Mouse (Mus musculus) lung, adult 2 months (tissue): ENCODE results near the gene Wnt2. TPM values are rescaled to one million over a fixed set of nuclear protein-coding genes. Genes with fewer than 3 reads are reported as not detected.

Source experiments
- DNase-seq: peaks from one replicate; pipeline ENCODE4 v3.0.0; 2022
- H3K4me1 ChIP-seq: fragments of 200-500 bp; 2 replicates; pipeline ENCODE4 v1.6.1; 2011; ENCODE audit warnings: low read length; ENCODE audit not compliant: control insufficient read depth, insufficient read depth
- H3K4me3 ChIP-seq: fragments of 200-500 bp; replicated peaks from 2 replicates; pipeline ENCODE3; 2011; ENCODE audit warnings: low read depth, mild to moderate bottlenecking, control low read depth, low read length; ENCODE audit errors: extremely low read depth
- CTCF ChIP-seq: fragments of 200-500 bp; IDR thresholded peaks from 2 replicates; pipeline ENCODE4 v1.5.1; 2011; ENCODE audit warnings: mild to moderate bottlenecking, low read length, control low read depth; ENCODE audit not compliant: insufficient read depth
- POLR2A ChIP-seq: fragments of 200-500 bp; IDR thresholded peaks from 2 replicates; pipeline ENCODE4 v1.6.1; 2011; ENCODE audit warnings: low read depth, mild to moderate bottlenecking, control low read depth, low read length, borderline replicate concordance; ENCODE audit errors: extremely low read depth
- WGBS: fragments of 180-500 bp; shearing (Covaris S2); methylation state at CpG from one replicate; pipeline ENCODE4 v1.1.7; 2018; 5-methylcytosine and 5-hydroxymethylcytosine counted together
- polyA plus RNA-seq: library from polyadenylated mRNA; depleted of rRNA; stranded (reverse); fragments of >200 nt; gene quantifications from 2 replicates; pipeline ENCODE4 v1.2.3, GENCODE M21; 2012

Wnt2 gene
- polyA plus RNA-seq, 1 experiment, result 14.8 TPM

DNA sequence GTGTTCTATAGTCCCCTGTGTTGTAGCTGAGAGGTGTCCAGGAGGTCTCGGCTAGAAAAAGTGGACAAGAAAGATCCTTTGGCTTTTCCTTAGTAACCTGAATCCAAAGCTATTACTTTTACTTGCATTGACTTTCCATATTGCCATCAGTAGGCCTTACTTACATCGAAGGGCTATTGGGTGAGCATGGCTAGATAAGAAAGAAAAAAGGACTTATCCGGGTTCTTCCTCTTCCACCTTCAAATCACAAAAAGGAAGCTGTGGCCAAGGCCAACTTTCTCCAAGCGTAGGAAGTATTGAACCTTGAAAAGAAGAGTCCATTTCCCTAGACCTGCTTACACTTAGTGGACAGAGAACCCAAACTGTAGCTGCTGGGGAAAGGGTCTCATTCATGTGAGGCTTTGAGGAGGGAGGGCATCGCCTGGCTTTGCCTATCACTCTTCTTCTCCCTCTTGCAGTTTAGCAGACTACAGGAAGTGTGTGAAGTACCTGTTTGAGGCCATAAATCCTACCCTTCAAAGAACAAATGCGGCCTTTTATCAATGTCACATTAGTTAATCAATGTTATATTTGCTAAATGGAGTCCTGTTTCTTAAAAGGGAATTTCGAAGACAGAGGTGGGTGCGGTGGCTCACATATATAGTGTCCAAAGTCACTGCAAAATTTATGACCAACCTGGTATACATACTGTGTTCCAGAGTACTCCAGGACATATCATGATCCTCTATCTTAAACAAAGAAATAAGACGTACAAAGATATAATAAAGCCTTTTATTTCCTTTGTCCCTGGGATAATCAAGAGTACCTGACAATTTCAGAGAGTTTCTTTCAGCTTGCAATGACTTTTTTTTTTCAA lies 40.0 kb downstream of the Wnt2 start:
- H3K4me1 ChIP-seq, result no peaks in the 10 kb centered on the region
- no peak overlapping the region for H3K4me3 ChIP-seq
- no peak for DNase-seq
- WGBS, result 85% methylated on average over 9 of the region's 9 CpGs
- TF ChIP-seq CTCF (no peak), POLR2A (no peak)

DNA sequence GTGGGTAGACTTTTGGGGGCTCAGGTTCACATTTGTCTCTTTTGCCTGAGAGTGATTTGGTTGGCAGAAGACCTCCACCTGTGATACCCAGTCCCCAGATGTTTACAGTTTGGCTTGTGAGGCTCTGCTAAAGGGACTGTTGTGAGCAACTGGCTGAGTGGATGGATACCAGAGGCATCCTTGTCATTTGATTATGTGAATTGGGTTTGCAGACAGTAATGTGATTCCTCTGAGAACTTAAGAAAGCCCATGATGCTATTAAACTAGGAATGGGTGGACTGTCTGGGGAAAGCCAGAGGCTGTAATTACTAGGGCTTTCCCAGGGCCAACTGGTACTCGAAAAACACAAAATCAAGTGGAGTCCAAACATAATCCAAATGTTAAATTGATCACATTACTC lies 51.0 kb downstream of the Wnt2 start:
- no peak overlapping the region for H3K4me3 ChIP-seq

DNA sequence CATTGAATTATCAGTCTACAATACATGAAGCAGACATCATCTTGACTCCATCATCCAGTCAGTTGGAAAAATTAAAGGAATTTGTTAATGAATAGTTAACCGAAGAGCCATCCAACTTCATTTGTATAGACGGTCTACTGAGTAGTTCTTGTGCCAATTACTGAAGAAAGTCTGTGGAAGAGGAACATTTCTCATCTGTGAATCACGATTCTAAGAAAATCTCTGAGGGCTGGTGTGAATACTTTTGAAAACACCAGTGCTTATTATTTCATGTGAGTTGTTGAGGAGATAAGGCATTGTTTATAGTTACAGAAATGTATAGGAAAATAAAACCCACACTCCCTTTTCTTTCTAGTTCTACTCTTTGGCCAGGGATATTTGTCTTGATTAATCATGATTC lies 51.5 kb downstream of the Wnt2 start:
- WGBS, result 74% methylated on average over 3 of the region's 3 CpGs
- DNase-seq, result no peak
- TF ChIP-seq POLR2A (no peak), CTCF (no peak)
- Histone ChIP-seq H3K4me1 (no peaks in the 10 kb centered on the region), H3K4me3 (no peak overlapping the region)

More for the DNA sequence above, 51.0 kb downstream of the Wnt2 start:
- no peak for TF ChIP-seq POLR2A
- H3K4me1 ChIP-seq, result no peaks in the 10 kb centered on the region
- no peak for DNase-seq
- WGBS, result 57% methylated on average over 1 of the region's 1 CpGs

DNA sequence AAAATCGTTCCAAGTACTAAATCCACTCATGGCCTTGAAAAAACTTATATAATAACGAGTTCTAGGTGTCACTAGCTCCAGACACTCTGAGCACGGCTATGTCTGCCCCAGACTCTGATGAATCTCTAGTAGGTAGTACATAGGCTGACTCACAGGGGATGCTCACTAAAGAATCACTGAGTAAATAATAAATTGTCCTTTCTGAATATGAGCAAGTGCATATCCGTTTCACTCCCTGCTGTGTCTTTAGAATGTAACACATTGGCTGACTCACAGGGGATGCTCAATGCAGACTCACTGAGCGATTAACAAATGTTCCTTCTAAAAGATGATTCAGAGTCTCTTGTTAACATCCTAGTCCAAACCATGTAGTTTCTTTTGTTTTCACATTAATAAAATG lies 52.1 kb downstream of the Wnt2 start:
- TF ChIP-seq POLR2A, result no peak
- TF ChIP-seq CTCF, result no peak
- no peaks in the 10 kb centered on the region for H3K4me1 ChIP-seq
- no peak overlapping the region for H3K4me3 ChIP-seq
- WGBS, result 78% methylated on average over 5 of the region's 5 CpGs
- DNase-seq, result no peak

DNA sequence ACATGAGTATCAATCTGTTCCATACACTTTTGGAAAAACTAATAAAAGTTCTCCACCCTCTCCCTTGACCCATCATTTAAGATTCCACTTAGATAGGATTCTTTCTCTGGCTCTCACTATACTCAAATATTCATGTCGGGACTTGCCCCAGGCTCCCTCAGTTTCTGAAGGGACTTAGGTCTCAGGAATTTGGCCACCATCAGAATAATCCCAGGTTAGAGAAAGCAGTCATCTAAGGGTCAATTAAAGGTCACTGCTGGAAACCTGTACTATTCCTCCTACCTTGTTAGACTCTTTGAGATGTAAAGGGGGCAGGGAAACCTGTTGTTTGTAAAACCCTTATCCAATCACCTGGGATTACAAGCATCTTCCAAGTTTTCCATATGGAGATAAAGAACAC lies 53.2 kb downstream of the Wnt2 start:
- Histone ChIP-seq H3K4me1 (no peaks in the 10 kb centered on the region), H3K4me3 (no peak overlapping the region)
- TF ChIP-seq CTCF (no peak), POLR2A (no peak)
- 71% methylated on average over 1 of the region's 1 CpGs for WGBS
- DNase-seq, result no peak

DNA sequence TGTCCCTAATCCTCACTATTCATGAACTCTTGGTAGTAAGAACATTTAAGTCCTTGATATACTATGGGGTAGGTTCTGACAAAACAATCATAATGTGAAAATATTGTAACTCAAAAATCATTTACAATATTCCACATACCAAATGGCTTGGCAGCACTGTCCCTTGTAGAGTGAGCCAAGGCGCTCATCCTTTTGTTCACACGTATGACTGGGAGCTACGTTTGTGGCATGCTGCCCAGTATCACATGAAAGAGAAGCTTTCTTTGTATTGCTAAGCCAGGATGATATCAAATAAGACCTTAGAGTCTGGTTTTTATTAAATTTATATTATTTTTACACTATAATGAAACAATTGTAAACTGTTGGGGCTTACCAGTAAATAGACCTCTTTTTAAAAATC lies 56.0 kb downstream of the Wnt2 start:
- TF ChIP-seq POLR2A, result no peak
- TF ChIP-seq CTCF, result no peak

DNA sequence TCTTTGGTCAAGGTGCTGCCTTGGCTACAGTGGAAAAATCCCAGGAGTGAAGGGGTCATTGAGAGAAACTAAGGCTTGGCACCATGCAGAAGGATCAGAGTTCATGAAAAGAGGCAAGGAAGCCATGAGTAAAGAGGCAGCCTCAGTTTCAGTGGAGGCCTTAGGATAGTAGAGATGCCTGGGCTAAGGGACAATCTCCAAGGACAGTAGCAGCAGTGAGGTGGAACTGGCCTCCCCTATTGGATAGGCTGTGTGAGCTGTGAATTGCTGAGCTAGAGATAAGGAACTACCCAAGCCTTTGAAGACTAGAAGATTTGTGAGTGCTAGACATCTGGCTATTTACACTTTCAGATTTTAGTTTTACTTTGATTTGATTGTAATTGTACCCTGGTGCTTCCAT lies 59.0 kb downstream of the Wnt2 start:
- H3K4me3 ChIP-seq, result no peak overlapping the region
- DNase-seq, result no peak
- TF ChIP-seq CTCF, result no peak
- no peak for TF ChIP-seq POLR2A
- H3K4me1 ChIP-seq, result no peaks in the 10 kb centered on the region

More for the DNA sequence above, 56.0 kb downstream of the Wnt2 start:
- Histone ChIP-seq H3K4me1 (no peaks in the 10 kb centered on the region), H3K4me3 (no peak overlapping the region)
- 65% methylated on average over 3 of the region's 3 CpGs for WGBS
- no peak for DNase-seq

DNA sequence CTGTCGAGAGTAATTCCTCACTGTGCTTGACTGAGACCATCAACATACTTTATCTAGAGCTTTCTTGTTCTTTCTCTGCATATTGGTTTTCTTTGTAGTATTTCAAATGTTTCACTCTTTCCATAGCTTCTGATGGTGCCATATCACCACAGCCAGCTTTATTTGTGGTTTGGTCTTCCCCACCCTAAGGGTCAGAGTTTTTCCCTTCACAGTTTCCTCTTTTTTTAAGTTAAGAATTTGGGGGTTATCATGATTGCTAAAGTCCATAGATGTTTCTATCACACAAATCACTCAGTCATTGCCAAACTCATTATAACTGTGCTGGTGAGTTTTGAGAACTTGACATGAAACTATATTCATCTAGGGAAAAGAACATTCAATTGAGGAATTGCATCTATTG lies 60.6 kb downstream of the Wnt2 start:
- no peaks in the 10 kb centered on the region for H3K4me1 ChIP-seq
- no peak overlapping the region for H3K4me3 ChIP-seq
- DNase-seq, result no peak
- TF ChIP-seq CTCF, result no peak
- no peak for TF ChIP-seq POLR2A
- WGBS, result 76% methylated on average over 1 of the region's 1 CpGs

DNA sequence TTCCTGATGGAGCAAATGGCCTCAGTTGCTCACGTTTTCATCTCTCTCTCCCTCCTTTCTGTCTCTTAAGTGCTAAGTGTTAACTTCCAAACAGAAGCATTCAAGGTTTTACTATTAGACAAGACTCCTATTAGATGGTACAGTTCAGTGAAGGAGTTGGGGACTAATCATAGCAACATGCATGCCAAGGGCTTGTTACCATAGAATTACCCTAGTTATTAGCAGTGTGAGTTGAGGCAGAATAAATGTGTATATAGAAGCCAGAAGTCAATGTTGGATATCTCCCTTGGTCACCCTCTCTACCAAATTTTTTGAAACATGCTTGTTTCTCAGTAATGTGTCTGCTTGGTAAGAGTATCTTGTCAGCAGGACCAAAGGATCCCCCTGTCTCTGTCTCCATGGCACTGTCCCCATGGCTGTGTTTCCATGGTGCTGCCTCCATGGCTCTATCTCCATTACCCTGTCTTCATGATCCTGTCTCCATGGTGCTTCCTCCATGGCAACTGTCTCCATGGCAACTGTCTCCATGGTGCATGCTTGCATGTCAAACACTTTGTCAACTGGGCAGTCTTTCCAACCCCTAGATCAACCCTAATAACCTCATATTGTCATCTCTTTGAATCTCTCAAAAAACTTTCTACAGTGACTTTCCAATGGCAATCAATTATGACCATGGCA lies 61.8 kb downstream of the Wnt2 start:
- Histone ChIP-seq H3K4me1 (no peaks in the 10 kb centered on the region), H3K4me3 (no peak overlapping the region)
- WGBS, result 78% methylated on average over 1 of the region's 1 CpGs
- TF ChIP-seq POLR2A, result no peak
- no peak for DNase-seq

DNA sequence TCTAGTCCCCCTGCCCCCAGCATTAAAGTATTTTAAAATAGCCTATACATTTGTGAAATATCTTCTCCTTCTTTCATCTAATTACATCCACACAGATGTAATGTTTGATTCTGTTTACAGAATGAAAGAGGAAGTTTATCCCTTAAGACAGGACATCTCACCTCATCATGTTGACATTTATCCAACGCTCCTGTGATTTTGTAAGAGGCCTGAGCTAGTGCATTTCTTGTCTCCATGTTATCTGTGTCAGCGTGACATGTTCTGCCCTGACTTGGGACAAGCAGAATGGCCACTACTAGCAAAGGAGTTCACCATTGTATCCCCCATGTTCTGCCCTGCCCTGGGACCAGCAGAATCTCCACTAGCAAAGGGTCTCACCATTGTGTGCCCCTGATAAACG lies 66.9 kb downstream of the Wnt2 start:
- no peak for DNase-seq
- Histone ChIP-seq H3K4me1 (no peaks in the 10 kb centered on the region), H3K4me3 (no peak overlapping the region)
- 54% methylated on average over 3 of the region's 3 CpGs for WGBS
- TF ChIP-seq CTCF (no peak), POLR2A (no peak)
